Mouse (Mus musculus): ENCODE data around the gene Mgat5. TPM values are rescaled to one million over a fixed set of nuclear protein-coding genes. Genes with fewer than 3 reads are reported as not detected.

The Mgat5 gene
- total RNA-seq, 2 experiments from 2014 or later, result 2.1 to 2.5 TPM

DNA sequence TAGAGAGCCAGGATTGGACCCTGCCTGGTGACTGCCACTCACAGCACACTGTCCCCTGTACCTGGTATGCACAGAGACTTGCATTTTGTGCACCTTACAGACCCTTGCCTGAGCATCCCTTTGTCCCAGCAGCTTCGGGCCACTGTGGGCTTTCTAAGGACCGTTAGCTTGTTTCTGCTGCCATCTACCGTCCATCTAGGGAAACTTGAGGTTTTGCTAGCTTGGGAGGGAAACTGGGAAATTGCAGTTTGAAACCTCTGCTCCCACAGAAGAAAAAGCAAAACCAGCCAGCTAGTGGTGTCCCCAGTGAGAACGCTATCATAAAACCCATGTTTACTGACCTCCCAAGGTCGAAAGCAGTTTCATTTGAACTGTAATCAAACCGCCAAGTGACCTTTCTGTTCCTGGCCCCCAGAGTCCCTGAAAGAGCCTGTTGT lies 254.2 kb downstream of the Mgat5 start:
- DNase-seq, result peak; percentile 38
- intact Hi-C loops (cut with DNase I; ENCODE audit: low total_unique reads), result loop anchor here (2.0 kb wide), 2 partner anchors 254 to 448 kb away; partner anchors contain the start of gene Mgat5

DNA sequence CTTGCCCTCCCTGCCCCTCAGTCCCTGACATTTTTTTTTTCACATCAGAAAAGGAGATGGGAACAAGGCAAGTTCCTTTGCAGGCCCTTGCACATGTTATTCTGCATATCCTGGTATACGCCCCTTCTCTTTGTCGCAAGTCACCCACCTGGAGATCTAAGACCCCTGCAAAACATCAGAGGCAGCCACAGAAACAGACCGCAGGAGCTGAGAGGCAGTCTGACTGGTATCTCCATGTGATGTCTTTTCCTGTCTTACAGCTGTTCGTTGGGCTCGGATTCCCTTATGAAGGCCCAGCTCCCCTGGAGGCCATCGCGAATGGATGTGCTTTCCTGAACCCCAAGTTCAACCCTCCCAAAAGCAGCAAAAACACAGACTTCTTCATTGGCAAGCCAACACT lies 254.8 kb downstream of the Mgat5 start:
- DNase-seq, result no peak
- intact Hi-C loops (cut with DNase I; ENCODE audit: low total_unique reads), result loop anchor here (2.0 kb wide), 2 partner anchors 255 to 449 kb away; partner anchors contain the start of gene Mgat5

DNA sequence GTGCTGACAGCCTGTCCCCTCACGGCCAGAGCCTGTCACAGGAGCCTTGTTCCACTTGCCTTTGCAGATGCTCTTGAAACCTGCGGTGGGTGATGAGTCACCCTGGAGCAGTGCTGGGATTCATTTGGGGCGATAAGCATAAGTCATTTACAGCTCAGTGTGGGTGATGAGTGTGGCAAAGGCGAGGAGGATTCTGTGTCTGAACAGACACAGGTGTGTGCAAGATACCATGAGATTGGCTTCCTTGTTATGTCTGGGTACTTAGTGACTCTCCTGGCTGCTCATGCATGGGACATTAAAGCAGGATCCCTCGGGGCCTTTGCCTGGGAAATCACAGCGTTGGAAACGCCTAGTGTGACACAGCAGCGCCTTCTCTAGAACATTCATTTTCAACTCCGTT lies 256.2 kb downstream of the Mgat5 start:
- intact Hi-C loops (cut with DNase I; ENCODE audit: low total_unique reads), result no loop called here
- no peak for DNase-seq

DNA sequence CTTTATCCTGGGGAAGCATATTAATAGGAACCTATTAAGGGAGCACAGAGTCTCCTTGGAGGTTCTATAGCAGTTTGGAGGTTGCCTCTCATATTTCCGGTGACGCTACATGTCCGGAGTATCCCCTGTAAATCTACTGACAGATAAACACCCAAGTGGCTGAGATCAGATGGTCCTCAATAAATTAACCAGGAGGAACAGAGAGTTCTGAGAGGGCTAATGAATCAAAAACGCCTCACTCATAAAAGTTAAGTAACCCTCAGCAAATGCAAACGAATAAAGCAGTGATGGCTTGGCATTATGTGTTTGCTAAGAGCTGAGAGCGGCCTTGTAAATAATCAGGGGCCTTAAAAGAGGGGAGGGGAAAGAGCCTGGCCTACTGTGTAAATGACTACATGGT lies 259.2 kb downstream of the Mgat5 start:
- DNase-seq, result no peak
- intact Hi-C loops (cut with DNase I; ENCODE audit: low total_unique reads), result no loop called here

DNA sequence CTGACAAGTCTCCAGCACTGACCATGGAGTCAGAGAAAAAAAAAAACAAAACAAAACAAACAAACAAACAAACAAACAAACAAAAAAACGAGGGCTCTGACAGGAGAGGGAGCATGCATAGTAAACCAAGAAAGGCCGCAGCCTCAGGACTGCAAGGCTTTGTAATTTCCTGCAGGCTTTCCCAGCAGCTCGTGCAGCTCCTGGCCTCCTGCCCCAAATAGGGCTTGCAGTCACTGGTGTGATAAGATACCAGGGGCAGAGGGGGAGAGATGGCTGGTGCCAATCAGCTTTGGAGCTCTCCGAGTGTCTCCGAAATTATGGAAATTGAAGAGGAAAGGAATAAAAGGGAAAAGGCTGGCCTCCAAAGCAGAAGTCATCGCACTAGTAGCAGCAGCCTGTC lies 260.5 kb downstream of the Mgat5 start:
- intact Hi-C loops (cut with DNase I; ENCODE audit: low total_unique reads), result no loop called here
- no peak for DNase-seq

DNA sequence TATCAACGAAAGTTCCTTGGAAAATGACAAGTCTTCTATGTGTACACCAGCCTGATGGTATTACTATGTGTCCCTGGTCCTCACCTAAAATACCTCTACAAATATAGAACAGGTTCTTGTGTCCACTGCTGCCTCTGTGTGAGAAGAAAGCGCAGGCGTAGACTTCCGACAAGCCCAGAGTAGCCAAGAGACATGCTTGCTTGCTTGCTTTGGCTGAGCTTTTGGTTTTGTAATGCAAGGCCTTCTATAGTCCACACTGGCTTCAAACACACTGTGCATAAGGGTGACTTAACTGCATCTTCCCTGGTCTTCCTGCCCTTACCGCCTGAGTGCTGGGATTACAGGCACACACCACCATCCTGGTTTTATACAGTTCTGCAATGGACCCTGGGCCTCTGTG lies 262.4 kb downstream of the Mgat5 start:
- intact Hi-C loops (cut with DNase I; ENCODE audit: low total_unique reads), result no loop called here
- no peak for DNase-seq

DNA sequence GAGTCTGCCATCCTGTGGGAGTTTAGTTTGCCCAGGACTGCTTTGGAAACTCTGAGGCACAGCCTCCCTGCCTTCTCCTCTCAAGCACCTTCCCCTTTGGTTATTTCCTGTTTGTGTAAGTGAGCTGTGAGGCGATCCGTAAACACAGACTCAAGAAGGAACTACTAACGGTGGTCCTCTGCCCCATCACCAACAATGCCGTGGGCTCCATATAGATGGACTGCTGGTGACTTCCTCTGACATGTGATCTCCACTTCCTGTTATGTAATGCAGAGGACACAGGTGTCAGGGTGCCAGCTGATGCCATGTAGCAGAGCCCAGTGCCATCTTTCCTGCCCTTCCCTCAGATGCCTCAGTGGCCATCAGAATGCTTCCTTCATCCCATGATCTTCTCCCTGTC lies 265.4 kb downstream of the Mgat5 start:
- intact Hi-C loops (cut with DNase I; ENCODE audit: low total_unique reads), result no loop called here
- DNase-seq, result no peak

DNA sequence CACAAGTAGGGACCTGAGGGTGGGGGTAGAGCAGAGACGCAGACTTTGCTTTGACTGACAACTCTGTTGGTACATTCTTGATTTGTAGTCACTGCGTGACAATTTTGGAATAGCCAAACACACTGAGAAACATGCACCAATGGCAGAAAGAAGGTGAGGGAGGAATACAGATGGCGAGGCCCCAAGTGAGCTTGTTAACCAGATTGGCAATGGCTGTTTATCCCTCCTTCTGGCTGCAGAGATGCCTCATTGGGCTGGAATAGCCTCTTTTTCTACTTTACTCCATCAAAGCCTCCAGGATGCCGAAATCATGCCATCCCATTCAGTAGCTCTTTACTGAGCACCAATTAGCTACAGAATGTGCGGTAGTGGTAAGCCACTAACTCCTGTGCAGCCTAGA lies 270.9 kb downstream of the Mgat5 start:
- no peak for DNase-seq
- intact Hi-C loops (cut with DNase I; ENCODE audit: low total_unique reads), result no loop called here

DNA sequence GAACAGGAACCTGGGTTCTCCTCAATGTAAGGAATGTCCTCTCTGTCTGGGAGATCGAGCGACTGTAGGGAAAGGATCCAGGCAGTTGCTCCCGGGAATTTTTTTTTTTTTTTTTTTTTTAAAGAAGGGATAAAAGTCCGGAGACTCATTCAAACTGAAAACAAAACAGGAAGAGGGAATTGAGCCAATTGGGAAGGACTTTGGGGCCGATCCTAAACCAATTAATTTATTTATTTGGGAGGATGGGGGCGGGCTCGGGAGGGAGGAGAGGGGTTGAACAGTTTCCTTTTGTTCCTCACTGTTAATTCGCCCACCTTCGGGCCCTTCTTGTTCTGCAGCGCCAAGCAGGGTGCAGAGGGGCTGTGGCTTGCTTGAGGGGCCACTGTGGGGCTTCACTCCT lies 278.1 kb downstream of the Mgat5 start:
- no peak for DNase-seq
- intact Hi-C loops (cut with DNase I; ENCODE audit: low total_unique reads), result no loop called here

DNA sequence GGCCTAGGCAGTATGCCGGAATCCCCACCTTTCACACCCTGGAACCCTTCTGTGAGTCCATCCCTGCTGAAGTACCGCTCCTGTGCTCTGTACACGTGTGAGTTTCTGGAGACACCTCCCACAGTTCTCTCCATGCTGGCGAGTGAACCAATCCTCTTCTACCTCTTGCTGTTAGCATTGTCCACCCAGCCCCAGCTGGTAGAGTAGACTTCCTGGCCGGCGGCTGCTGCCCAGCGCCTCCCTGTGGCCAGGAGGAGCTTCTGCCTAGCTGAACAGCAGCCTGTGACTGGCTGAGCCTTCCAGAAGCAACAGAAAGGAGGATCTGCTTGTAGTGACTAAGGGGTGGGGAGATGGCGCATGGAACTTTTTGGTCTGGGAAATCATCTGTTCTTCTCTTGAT lies 279.4 kb downstream of the Mgat5 start:
- no peak for DNase-seq
- intact Hi-C loops (cut with DNase I; ENCODE audit: low total_unique reads), result no loop called here

DNA sequence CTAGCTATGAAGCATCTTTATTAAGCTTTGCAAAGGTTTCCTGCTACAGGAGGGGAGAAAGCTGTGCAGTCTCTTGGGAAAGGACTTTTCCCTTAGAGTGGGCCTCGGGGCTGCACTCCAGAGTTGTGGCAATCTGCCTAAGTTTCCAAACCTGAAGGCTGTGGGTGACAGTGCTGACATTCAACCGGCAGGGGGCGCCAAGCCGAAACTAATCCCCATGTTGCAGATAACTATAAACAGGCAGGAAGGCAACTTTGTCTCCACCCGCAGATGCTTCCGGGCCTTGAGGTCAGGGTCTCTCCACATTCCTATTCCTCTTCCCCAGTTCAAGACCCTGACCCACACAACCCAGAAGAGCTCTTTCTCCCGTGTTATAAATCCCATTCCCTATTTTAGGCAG lies 280.0 kb downstream of the Mgat5 start:
- intact Hi-C loops (cut with DNase I; ENCODE audit: low total_unique reads), result no loop called here
- no peak for DNase-seq

DNA sequence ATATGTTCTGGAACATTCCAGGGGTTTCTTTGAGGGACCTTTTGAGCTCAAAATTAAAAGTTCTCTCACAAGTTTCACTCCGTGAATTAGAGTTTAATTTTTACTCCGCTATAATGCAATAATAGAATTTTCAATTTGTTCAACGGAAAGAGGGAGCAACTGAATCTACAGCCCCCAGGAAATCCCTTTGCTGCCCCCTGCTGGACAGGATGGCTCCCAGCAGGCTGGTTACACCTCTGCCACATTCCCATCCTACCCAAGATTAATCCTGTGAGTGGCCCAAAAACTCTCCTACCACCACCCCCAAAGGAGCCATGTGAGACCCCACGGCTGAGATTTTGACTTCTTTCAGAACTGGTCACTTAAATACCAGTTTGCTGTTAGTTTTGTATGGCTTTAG lies 282.3 kb downstream of the Mgat5 start:
- intact Hi-C loops (cut with DNase I; ENCODE audit: low total_unique reads), result no loop called here
- peak; percentile 25 for DNase-seq

DNA sequence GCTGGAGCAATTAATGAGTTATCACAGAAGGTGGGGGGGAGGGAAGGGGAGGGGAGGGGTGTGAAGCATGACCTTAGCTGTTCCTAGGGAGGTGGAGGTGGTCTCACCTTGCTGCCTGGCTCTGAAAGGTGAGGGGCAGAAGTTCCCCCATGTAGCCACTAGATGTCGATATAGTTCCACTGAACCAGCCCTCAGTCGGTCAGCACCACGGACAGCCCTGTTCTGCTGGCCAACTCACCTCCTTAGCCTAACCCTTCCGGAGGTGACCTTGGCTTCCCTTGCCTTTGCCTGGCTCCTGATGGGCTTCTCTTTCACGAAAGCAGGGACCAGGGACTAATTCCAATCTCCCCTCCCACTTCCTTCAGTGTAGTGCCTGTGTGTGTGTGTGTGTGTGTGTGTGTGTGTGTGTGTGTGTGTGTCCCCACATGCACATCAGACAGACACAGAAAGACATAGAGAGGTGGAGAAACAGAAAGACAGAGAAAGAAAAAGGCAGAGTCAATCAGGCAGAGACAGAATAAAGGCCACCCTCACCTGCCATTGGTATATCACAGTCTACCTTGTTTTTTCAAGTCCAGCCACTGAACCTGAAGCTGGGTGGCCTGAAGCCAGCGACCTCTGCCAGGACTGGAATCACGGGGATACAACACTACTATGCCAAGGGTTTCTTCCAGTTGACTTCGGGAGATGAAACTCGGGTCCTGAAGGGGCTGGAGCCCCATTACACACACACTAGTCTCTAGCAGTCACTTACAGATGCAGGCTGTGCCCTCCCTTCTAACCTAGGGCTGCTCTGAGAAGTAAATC lies 292.1 kb downstream of the Mgat5 start:
- DNase-seq, result peak; percentile 46

DNA sequence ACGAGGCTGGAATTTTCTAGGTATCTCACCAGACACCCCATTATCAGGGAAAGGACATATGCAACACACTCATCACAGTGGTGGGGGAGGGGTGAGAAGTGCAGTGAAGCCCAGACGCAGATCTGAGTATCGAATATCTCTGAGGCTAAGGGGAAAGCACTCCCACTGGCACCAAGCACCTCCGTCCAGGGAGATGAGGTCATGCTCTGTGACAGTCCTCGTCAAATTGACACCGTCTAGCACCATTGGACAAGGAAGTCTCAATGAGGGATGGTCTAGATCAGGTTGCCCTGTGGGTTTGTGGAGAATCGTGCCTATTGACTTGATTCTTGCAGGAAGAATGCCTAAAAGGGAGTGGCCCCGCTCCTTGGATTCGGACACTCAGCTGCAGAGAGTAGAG lies 293.9 kb downstream of the Mgat5 start:
- intact Hi-C loops (cut with DNase I; ENCODE audit: low total_unique reads), result loop anchor here (5.0 kb wide), 1 partner anchor 269 kb away; no protein-coding TSS in a partner anchor
- DNase-seq, result no peak

More for the DNA sequence above, 292.1 kb downstream of the Mgat5 start:
- intact Hi-C loops (cut with DNase I; ENCODE audit: low total_unique reads), result loop anchor here (5.0 kb wide), 1 partner anchor 270 kb away; no protein-coding TSS in a partner anchor

DNA sequence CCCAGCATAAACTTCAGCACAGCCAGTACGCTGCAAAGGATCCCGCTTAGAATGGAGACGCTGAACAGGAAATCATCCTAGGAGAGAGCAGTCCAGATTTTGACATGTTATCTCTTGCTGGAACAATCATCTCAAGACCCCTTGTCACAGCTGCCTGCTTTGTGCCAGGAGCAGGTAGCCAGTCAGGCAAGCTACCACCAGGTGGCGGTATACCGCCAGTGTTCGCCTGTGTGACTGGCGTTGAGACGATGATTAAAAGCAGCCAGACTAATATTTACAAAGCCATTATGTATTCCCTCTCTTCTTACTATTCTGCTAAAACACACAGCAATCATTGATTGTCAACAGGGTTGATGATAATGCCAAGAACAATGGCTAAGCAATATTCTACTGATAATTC lies 295.4 kb downstream of the Mgat5 start:
- DNase-seq, result peak; percentile 70
- intact Hi-C loops (cut with DNase I; ENCODE audit: low total_unique reads), result loop anchor here (5.0 kb wide), 1 partner anchor 182 kb away; no protein-coding TSS in a partner anchor

DNA sequence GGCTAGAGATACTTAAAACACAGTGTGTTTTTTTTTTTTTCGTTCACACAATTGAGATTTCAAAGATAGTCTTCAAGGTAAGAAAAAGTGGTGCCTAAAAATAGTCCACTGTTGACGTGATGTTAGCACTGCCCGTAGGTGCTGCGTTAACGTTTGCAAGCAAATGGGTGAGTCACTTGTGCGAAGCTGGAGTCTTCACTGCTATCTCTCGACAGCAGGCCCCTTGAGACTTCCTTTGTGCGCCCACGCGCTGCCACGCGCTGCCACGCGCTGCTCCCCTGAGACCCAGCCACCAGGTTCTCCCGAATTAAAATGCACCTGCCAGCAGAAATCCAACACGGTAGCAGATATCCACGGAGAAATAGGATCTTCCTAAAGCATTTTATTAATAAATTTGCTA lies 295.9 kb downstream of the Mgat5 start:
- intact Hi-C loops (cut with DNase I; ENCODE audit: low total_unique reads), result loop anchor here (5.0 kb wide), 1 partner anchor 182 kb away; no protein-coding TSS in a partner anchor

DNA sequence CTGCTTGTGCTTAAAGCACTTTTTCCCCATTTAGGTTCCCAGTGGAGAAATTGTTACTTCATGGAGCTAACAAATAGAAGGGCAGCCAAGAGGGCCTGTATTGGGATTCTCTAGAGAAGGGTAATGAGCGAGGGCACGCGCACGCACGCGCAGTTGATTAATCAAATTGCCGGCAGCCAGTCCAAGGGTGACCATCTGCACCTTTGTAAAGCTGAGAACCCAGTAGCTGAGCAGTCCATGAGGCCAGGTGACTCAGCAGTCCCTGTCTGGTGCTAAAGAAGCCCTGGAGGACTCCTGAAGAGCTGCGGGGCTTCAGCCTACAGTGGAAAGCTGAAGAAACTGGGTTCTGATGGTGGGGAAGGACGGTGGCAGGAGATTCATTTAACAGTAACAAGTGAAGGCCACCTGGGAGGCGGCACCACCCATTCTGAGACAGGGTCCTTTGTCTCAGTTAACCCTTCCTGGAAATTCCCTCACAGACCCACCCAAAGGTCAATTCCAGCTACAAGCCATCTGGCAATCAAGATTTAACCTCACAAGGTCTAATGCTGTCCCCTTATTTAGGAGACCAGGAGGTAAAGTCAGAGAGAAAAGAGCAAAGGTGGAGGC lies 302.3 kb downstream of the Mgat5 start:
- DNase-seq, result no peak
- intact Hi-C loops (cut with DNase I; ENCODE audit: low total_unique reads), result no loop called here

More for the DNA sequence above, 295.9 kb downstream of the Mgat5 start:
- DNase-seq, result no peak

DNA sequence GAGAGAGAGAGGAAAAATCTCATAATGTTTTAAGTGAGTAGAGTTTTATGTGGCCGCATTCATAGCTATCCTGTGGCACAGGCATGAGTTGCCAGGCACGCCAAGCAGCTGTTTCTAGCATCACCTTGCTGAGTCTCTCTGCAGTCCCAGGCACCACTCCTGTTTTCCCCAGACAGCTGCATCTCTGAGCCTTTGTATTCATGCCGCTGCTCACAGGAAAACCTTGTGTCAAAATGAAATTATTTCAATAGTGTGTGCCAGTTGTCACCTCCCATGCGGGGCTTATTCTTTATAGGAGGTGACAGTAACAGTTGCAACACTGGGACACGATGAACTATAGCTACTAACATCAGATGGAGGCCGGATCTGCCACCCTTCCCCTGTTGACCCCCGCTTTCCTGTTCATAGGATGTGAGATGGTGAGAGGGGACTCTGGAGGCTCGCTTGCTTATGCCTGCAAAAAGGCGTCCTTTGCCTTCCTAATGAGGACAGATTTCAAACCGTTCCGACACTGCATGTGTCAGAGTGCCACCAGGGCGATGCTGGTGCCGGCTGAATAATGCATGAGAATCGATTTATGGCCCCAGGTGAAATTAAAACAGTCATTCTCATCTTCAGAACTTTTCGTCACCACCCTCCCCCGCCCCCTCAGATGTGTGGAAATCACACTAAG lies 303.4 kb downstream of the Mgat5 start:
- intact Hi-C loops (cut with DNase I; ENCODE audit: low total_unique reads), result no loop called here

DNA sequence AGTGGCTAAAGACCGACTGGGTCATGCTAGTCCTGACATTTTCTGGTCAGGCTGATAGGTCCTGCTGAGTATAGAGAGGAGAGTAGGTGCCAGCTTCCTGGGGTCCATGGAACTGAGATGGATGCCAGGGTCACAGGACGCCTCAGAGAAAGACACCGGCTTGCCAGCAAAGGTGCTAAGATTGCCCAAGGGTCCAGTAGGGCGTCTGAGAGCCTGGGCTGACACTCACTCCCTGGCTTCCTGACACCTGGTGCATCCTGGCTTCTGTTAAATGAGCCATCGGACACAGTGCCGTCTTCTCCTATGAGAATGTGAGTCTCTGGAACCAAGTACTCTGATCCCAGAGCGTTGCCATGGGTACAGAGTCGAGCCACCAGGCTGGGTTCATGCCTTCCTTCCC lies 304.1 kb downstream of the Mgat5 start:
- intact Hi-C loops (cut with DNase I; ENCODE audit: low total_unique reads), result no loop called here
- no peak for DNase-seq

More for the DNA sequence above, 303.4 kb downstream of the Mgat5 start:
- no peak for DNase-seq

DNA sequence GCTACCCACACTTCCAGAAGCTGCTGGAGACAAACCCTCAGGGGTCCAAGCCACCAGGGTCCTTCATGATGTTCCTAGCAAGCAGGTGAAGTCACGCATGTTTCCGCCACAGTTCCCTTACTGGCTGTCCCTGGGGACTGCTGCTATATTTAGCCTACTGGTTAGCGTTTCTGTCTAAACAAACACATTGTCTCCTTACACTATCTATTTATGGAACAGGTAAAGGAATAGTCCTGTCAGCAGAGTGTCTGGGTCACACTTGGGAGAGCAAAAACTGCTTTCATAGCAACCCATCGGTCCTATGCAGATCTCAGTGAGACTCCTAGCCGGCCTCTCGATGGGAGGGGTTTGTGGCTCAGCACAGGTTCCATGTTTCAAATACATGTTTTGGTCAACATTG lies 306.5 kb downstream of the Mgat5 start:
- DNase-seq, result no peak
- intact Hi-C loops (cut with DNase I; ENCODE audit: low total_unique reads), result no loop called here
